Mouse (Mus musculus) kidney, adult 2 months (tissue): Measurements from ENCODE around the gene Wnt9a. TPM values are rescaled to one million over a fixed set of nuclear protein-coding genes. Genes with fewer than 3 reads are reported as not detected.

ENCODE experiments used
- DNase-seq: peaks from one replicate; pipeline ENCODE4 v3.0.0; 2021
- H3K27ac ChIP-seq: fragments of 200-500 bp; 2 replicates; pipeline ENCODE4 v1.5.1; 2012; ENCODE audit warnings: low read depth, low read length, control low read depth, inconsistent platforms; ENCODE audit not compliant: insufficient read depth
- H3K27me3 ChIP-seq: fragments of 200-500 bp; replicated peaks from 2 replicates; pipeline ENCODE4 v1.6.1; 2012; ENCODE audit warnings: mild to moderate bottlenecking, moderate library complexity, low read length, inconsistent platforms; ENCODE audit not compliant: control insufficient read depth, insufficient read depth
- H3K36me3 ChIP-seq: fragments of 200-500 bp; 2 replicates; pipeline ENCODE4 v1.6.1; 2012; ENCODE audit warnings: mild to moderate bottlenecking, moderate library complexity, low read length, inconsistent platforms; ENCODE audit not compliant: control insufficient read depth, insufficient read depth
- H3K4me1 ChIP-seq: fragments of 200-500 bp; 2 replicates; pipeline ENCODE4 v1.6.1; 2011; ENCODE audit warnings: low read length; ENCODE audit not compliant: control insufficient read depth, insufficient read depth
- H3K4me3 ChIP-seq: fragments of 200-500 bp; 2 replicates; pipeline ENCODE4 v1.5.1; 2011; ENCODE audit warnings: mild to moderate bottlenecking, low read depth, low read length, control low read depth; ENCODE audit not compliant: insufficient read depth
- CTCF ChIP-seq: fragments of 200-500 bp; conservative IDR thresholded peaks from 2 replicates; pipeline ENCODE4 v1.5.1; 2011; ENCODE audit warnings: low read depth, mild to moderate bottlenecking, control low read depth, low read length, moderate library complexity, mixed read lengths; ENCODE audit not compliant: insufficient read depth, insufficient read length
- POLR2A ChIP-seq: fragments of 200-500 bp; IDR thresholded peaks from one replicate; pipeline ENCODE4 v1.6.1; 2011; ENCODE audit warnings: low read depth, low read length, control low read depth
- WGBS: fragments of 180-500 bp; shearing (Covaris S2); methylation state at CpG from one replicate; pipeline ENCODE4 v1.1.7; 2018; 5-methylcytosine and 5-hydroxymethylcytosine counted together
- polyA plus RNA-seq: library from polyadenylated mRNA; depleted of rRNA; stranded (reverse); fragments of >200 nt; gene quantifications from 2 replicates; pipeline ENCODE4 v1.2.3, GENCODE M21; 2012

The Wnt9a gene
- polyA plus RNA-seq, 1 experiment = 1.7 TPM

DNA sequence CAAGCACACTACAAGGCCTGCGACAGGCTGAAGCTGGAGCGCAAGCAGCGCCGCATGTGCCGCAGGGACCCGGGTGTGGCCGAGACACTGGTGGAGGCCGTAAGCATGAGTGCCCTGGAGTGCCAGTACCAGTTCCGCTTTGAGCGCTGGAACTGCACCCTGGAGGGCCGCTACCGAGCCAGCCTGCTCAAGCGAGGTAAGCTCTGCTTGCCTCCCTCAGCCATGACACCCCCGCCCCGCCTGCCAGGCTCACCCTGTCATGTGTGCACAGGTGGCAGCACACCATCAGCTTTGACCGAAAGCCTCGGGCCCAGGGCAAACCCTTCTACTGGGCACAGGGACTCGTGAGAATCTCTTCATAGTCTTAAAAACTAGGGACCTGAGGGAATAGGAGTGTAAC, 20.9 kb downstream of the Wnt9a start:
- no peaks in the 10 kb centered on the region for H3K27me3 ChIP-seq
- H3K36me3 ChIP-seq = no peaks in the 10 kb centered on the region
- no peaks in the 10 kb centered on the region for H3K4me1 ChIP-seq
- 63% methylated on average over 18 of the region's 18 CpGs for WGBS
- H3K27ac ChIP-seq = no peak overlapping the region
- no peak overlapping the region for H3K4me3 ChIP-seq
- no peak for TF ChIP-seq CTCF
- DNase-seq = no peak

DNA sequence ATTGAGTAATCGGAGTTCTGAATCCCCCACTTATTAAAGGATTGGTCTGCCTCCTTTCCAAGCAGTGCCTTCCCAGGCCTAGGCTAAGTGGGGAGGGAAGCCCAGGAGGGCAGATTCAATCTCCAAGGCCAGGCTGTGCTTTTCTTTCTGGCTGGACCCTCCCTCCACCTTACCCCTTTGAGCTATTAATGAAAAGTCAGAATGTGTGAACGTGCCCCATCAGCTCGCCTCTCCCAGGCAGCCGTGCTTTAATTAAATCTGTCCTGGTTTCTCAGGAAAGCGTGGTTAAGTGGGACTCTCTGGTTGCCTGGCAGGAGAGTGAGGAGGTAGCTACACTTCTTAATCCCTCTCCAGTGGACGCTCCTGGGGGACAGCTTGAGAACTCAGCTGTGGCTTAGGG, 22.9 kb downstream of the Wnt9a start:
- DNase-seq = no peak
- no peaks in the 10 kb centered on the region for H3K4me1 ChIP-seq
- no peaks in the 10 kb centered on the region for H3K27me3 ChIP-seq
- WGBS = 84% methylated on average over 6 of the region's 6 CpGs
- TF ChIP-seq POLR2A (no peak), CTCF (no peak)
- no peaks in the 10 kb centered on the region for H3K36me3 ChIP-seq
- H3K27ac ChIP-seq = no peak overlapping the region
- no peak overlapping the region for H3K4me3 ChIP-seq

DNA sequence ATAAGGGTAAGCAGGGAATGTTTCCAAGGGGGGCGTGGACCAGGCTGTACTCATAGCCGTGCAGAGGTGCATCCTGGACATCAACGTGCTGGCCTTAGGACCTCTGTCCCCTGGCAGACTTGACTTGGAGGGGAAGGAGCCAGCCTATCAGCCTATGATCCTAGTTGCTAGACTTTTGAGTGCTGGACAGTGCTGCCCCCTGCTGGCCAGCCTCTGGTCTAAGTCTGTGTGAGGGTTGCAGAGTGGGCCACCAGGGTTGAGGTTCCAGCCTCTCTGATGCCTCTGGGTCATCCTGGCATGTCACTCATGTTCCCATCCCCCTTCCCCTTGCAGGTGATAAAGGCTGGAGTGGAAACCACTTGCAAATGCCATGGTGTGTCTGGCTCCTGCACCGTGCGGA, 23.8 kb downstream of the Wnt9a start:
- Histone ChIP-seq H3K27me3 (no peaks in the 10 kb centered on the region), H3K27ac (no peak overlapping the region), H3K36me3 (no peaks in the 10 kb centered on the region), H3K4me3 (no peak overlapping the region), H3K4me1 (no peaks in the 10 kb centered on the region)
- peak; percentile 59 for DNase-seq
- TF ChIP-seq POLR2A (no peak), CTCF (peak; percentile 72)
- WGBS = 48% methylated on average over 5 of the region's 5 CpGs

DNA sequence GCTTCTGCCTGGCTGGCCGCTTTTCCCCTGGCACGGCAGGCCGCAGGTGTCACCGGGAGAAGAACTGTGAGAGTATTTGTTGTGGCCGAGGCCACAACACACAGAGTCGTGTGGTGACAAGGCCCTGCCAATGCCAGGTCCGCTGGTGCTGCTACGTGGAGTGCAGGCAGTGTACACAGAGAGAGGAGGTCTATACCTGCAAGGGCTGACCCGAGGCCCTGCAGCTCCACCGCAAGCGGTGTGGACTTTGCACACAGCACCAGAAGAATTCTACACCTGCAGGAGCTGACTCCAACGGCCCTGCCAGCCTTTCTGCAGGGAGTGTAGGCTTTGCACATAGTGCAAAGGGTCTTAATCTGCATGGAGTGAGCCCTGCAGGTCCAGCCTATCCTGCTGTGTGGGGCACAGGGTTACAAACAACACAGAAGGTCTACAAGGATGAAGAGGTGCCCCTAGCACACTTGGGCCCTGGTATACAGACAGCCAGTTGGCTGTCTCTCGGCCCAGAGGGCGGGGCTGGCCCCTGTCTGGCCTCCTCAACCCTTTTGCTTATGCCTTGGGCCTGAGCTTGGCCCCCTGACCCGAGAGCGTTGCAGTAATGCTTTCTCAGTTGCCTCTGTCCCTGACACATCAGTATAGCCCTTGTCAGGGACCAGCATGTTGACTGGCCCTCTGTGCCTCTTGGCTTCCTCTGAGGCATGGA, 24.6 kb downstream of the Wnt9a start:
- no peak overlapping the region for H3K4me3 ChIP-seq
- 73% methylated on average over 16 of the region's 16 CpGs for WGBS
- no peaks in the 10 kb centered on the region for H3K4me1 ChIP-seq
- DNase-seq = no peak
- TF ChIP-seq POLR2A (no peak), CTCF (no peak)
- no peaks in the 10 kb centered on the region for H3K36me3 ChIP-seq
- no peak overlapping the region for H3K27ac ChIP-seq
- H3K27me3 ChIP-seq = no peaks in the 10 kb centered on the region

DNA sequence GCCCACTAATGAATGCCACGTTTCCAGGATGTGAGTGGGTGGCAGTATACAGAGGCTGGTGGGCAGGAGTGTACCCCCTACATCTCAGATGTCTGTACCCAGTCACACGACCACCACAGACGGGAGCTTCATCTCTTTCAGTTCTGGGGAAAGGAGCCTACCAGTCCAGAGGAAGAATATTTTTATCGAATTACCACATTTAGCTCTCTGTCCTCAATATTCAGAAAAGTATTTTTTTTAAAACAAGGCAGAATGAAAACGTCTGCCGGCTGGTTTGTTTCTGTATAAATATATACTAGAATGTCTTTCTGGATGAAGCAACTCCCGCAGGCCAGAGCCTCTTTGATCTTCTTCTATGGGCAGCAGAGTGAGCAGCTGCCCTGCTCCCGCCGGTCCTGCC, 26.2 kb downstream of the Wnt9a start:
- H3K27me3 ChIP-seq = no peaks in the 10 kb centered on the region
- H3K36me3 ChIP-seq = no peaks in the 10 kb centered on the region
- TF ChIP-seq CTCF (no peak), POLR2A (no peak)
- no peak overlapping the region for H3K27ac ChIP-seq
- no peak overlapping the region for H3K4me3 ChIP-seq
- WGBS = 71% methylated on average over 9 of the region's 9 CpGs
- no peak for DNase-seq
- H3K4me1 ChIP-seq = 0 out of 2 replicates have a peak, but pooled peaks cover under 1% of the 10 kb centered on the region

DNA sequence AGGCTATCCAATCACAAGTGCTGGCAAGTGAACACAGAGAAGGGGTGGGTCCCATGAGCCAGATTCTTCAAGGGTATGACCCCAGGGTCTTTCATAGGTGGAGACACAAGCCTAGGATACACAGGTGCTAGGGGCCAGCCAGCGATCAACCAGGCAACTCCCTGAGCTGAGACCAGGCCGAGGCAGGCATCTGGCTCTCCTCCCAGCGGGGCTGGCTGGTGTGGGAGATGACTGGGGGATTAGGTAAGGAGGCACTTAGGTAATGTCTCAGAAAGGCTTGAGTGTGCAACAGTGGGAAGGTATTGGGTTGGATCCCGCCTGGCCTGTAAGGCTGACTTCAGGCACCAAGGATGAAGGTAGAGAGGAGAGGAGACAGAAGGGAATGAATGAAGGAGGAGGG, 28.4 kb downstream of the Wnt9a start:
- Histone ChIP-seq H3K36me3 (no peaks in the 10 kb centered on the region), H3K4me3 (no peak overlapping the region), H3K4me1 (0 out of 2 replicates have a peak, but pooled peaks cover 6% of the 10 kb centered on the region), H3K27ac (no peak overlapping the region), H3K27me3 (no peaks in the 10 kb centered on the region)
- WGBS = 85% methylated on average over 4 of the region's 4 CpGs
- no peak for TF ChIP-seq CTCF
- no peak for TF ChIP-seq POLR2A
- no peak for DNase-seq

DNA sequence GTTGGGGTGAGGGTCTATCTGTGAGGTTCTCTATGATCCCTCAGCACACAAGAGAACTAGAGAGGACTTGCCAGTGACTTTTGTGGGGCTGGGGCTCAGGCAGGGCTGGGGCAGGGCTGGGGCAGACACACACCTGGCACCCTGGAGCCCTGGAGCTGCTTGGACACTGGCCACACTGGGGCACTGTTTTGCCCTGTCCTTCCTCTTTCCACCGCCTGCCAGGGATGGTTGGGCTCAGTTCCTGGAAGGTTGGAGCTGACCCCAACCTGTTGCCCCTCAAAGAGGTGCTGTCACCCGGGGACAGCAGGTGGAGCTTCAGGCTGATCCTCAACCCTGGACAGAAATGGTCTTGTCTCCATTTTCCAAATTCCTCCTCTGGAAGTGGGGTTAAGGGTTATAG, 29.2 kb downstream of the Wnt9a start:
- no peak overlapping the region for H3K27ac ChIP-seq
- TF ChIP-seq POLR2A = no peak
- TF ChIP-seq CTCF = no peak
- 49% methylated on average over 2 of the region's 2 CpGs for whole genome bisulfite sequencing

DNA sequence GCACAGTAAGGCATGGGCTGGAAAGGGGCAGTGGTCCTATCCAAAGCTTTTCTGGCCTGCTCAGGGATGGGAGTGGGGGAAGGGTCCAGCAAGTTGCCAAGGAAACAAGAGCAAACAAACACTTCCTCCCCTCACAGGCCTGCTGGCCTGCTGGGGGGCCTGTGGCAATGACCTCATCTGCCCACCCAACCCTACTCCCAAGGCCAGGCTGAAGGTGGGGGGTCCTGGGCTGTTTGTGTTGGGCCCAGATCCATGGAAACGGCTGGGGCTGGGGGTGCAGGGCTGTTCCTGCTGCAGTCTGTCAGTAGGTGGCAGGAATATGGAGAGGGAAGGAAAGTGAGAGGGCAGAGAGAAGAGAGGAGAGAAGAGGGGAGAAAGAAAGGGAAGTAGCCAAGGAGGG, 29.7 kb downstream of the Wnt9a start:
- Histone ChIP-seq H3K4me1 (0 out of 2 replicates have a peak, but pooled peaks cover 6% of the 10 kb centered on the region), H3K27ac (no peak overlapping the region), H3K36me3 (no peaks in the 10 kb centered on the region), H3K27me3 (no peaks in the 10 kb centered on the region), H3K4me3 (no peak overlapping the region)
- TF ChIP-seq POLR2A (no peak), CTCF (no peak)
- DNase-seq = no peak
- 53% methylated on average over 1 of the region's 1 CpGs for WGBS

More for the DNA sequence above, 29.2 kb downstream of the Wnt9a start:
- no peaks in the 10 kb centered on the region for H3K27me3 ChIP-seq
- H3K4me3 ChIP-seq = no peak overlapping the region
- DNase-seq = no peak
- 0 out of 2 replicates have a peak, but pooled peaks cover 6% of the 10 kb centered on the region for H3K4me1 ChIP-seq
- no peaks in the 10 kb centered on the region for H3K36me3 ChIP-seq
